Mouse (Mus musculus) kidney, postnatal 10 days (tissue): Measurements from ENCODE around the gene Slc1a2.

Source experiments
- DNase-seq: peaks from one replicate; pipeline ENCODE4 v3.0.0; 2021; ENCODE audit warnings: mixed read lengths

Gene Slc1a2

DNA sequence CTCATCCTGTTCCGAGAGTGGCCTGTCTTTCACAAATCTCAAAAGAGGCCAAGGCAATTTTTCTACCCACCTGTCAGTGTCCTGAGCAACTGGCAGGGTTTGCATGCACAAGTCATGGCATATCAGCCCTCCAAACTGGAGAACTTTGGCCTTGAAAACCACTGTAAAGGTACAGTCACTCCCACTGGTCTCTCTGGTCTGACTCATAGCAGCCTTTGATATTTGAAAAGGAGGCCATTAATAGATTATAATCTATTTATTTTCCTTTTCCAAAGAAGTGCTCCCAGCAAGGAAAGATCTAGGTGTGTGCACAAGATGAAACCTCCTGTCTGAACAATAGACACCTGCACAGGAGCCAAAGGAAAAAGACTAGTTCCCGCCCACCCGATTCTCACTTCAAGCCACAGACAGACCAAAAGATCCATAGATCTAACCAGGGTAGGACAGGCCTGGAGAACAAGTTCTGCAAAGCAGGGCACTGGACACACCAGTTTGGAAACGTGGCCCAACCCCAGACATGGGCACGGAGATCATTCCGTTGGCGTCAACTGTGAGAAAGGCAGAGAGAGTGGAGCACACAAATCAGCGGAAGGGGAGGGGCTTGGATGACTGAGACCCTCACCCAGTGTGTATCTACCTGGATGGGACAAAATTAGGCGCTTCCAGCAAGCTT, 167.6 kb downstream of the Slc1a2 start:
- no peak for DNase-seq

DNA sequence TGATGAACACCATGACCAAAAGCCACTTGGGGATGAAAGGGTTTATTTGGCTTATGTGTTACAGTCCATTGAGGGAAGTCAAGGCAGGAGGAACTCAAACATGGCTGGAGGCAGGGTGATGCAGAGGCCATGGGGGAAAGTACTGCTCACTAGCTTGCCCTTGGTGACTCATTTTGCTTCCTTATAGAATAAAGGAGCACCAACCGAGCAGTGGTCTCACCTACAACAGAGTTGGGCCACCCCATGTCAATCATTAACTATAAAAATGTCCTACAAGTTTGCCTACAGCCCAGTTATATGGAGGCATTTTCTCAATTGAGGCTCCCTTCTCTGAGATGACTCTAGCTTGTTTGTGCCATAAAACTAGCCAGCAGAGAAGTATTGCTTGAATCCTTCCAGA, 169.4 kb downstream of the Slc1a2 start:
- no peak for DNase-seq

DNA sequence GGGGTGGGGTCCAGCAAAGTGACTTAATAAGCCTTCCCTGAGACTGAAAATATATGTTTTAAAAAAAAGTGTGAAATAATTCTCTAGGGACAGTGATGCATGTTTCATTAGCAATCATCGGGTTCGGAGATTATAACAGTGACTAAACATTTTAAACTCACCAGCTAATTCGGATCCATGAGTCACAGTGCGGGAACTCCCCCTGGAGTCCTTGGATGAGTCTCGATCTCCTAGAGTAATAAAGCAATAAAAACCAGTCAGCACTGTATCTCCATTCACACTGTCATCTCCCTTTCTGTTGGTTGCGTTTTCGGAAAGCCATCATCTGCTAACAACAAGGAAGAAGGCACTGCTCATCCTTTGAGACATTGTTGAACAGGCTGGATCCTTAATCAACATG, 169.9 kb downstream of the Slc1a2 start:
- no peak for DNase-seq

DNA sequence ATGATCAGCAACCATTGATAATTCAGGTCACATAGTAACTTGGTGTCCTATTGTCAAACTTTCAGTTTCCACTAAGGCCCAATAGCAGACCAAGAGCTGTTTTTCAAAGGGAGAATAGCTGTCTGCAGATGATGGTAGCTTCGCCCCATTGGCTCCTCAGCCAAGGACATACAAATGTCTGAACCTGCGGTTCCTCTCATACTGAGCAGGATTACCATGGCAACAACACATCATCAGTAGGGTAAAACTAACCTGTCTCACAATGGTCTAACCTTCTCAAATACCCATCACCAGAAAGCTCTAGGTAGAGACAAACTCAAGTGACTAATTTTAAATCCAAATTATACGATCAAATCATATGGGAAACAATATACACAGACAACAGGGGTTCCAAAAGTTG, 170.7 kb downstream of the Slc1a2 start:
- peak; percentile 82 for DNase-seq

DNA sequence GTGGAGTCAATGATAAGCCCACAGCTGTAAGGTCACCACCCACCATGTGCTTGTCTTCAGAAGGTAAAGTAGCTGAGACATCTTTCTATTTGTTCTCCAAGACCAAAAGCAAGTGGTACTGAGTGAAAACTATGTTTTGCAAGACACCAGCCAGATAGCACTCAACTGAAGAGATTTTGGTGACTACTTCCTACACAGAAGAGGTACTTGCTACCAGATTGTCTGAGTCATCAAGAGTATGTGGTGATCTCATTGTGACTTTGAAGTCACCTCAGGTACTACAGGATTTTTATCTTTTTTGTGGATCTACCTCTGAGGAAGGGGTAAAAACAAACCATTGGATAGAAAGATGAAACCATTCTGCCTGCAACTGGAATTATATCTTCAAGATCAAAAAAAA, 173.1 kb downstream of the Slc1a2 start:
- no peak for DNase-seq

DNA sequence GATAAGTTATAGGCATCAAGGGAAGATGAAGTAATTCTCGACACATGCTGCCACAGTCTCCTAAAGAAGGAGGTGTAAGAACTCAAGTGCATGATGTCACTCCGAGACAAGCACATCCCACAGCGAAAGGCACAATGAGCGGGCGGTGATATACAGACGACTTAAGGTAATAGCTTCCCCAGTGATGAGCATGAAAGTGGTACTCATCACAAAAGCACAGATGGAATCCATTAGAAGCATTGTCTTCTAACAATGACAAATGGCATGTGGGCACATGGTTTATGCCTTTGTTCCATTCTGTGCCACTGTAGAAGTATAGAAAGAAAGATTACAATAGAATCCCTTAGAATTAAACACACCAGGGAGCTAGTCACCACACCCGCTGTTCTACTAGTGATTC, 179.7 kb downstream of the Slc1a2 start:
- no peak for DNase-seq
